Mouse (Mus musculus) cerebellum, adult 9-11 months (tissue): ENCODE measurements around the gene Zfp113.

ENCODE experiments used
- DNase-seq: peaks from one replicate; pipeline ENCODE4 v3.0.0; 2022

Zfp113 gene

DNA sequence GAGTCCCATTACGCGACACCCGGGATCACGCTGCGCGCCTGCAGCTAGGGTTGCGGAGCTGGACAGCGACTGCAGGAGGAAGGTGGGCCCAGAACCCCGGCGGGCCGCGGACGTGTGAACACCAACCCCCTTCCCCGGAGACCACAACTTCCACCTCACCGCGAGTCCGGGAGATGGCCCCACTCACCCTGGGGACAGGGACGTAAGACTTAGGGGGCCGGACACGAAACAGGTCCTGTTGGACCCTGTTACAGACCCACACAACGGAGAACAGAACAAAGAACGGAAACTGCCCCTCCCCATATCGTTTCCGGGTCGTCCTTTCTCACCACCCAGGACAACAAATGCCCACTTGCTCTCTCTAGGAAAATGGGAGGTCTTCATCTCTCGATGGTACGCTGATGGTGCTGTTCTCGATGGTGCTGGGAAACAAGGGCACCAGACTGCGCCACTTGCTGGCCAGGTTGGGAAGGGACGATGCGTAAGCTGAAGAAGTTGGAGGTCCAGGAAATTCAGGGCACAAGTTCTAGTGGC, at the start of gene Zfp113:
Gene Zfp113 (minus strand): TSS at position 302 of the 534 bp plus-strand sequence.
- peak; percentile 94 for DNase-seq

DNA sequence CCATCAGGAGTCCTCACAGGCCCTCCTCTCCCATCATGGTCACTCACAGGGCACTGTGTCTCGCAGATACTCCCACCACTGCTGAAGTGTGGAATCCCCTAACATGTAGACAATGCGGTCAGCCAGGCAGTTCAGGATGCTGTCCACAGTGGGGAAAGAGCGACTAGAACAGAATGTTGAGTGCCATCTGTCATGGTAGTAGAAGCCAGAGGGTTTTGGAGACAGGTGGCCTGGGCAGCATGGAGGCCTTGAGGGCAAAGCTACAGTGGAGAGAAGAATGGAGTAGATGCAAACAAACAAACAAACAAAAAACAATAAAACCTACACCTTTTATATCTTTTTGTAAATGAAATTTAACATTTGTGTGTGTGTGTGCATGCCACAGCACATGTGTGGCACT, 46.5 kb upstream of the Zfp113 start:
- no peak for DNase-seq

DNA sequence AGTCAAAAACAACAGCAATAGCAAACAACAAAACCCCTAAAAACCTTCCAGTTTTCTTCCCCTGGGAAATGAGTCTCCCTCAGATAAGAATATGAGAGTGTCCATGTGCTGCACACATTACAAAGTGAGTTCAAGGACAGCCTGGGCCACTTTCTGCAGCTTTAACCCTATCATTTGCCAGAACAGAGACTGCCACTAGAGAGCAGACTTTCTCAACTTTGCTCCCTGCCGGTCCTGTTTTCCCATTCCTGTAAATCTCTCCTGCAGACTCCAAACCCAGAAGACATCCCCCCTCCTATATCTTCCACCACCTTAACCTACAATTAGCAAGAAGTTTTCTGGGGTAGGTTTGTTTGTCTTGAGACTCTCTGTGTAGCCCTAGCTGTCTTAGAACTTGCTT, 44.0 kb upstream of the Zfp113 start:
- no peak for DNase-seq

DNA sequence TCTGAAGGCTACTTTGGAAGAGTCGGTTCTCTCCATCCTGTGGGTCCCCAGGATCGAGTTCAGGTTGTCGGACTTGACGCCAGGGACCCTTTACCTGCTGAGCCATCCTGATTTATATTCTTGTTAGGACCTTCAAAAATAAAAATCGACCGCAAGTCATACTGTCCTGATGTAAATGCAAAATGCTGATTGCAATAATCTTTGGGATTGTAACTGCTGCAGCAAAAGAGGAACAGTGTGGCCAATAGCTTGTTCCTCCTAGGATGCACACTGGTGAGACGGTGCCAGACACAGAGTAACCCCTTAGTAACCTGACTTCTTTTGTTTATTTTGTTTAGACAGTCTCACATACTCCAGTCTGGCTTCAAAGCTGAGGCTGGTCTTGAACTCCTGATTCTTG, 39.9 kb upstream of the Zfp113 start:
- DNase-seq: no peak

DNA sequence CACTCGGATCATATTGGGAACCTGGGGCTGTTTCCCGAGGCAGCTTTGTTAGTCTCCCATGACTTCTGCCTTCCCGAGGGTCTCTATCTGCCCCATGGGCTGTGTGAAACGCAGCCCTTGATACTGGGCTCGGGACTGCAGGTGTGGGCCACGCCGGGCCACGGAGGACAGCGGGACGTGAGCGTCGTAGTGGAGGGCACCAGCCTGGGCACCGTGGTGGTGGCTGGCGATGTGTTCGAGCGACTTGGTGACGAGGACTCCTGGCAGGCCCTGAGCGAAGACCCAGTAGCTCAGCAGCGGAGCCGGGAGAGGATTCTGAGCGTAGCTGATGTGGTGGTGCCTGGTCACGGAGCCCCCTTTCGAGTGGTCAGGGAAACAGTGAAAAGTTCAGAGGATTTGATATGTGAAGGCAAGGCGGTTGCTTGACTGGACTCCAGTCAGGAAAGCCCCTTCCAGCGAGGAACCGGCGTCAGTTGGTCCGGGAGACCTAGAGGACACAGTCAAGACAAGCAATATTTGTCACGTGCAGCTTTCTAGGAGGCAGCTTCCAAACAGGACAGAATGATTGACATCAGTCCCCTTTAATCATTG, 39.3 kb upstream of the Zfp113 start:
- DNase-seq: peak; percentile 66

DNA sequence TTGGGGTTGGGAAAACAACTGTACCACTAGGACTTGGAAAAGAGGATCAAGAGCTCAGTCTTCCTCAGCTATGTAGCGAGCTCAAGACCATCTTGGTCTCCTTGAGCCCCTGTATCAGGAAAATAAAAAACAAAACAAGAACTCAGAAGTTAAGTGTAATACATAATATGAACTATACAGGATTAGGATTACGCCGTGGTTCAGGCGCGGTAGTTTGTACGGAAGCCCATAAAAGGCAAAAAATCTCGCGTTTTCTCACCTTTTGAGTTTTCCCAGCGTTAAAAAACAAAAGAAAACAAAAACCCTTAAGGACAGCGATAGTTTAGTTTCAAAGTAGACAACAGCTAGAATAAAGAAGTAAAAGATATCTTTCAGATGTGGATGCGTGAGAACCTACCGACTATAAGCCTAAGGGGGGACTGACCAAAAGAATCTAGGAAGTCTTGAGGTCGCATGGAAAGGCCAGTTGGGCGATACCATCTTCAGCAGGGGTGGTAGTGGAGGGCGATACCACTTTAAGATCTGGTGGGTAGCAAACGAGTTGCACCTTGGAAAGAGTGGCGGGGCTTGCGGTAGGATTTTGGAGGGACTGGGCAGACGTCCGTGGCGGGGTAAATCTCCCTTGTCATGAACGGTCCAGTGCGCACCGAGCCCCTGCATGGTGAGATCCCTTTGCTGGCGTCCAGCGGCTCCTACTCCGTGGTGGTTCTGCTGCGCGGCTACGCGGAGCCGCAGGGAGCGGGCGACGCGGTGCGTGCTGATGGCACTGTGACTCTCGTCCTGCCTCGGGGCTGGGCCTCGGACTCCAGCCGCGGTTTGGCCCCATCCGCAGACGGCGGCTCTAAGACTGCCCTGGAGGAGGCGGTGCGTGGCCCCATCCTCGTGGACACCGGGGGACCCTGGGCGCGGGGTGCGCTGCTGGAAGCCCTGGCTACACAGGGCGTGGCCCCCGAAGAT, 38.5 kb upstream of the Zfp113 start, which contains the start of gene Mblac1:
Gene Mblac1 (plus strand): TSS at position 544 of the 957 bp plus-strand sequence.
- peak; percentile 88 for DNase-seq

DNA sequence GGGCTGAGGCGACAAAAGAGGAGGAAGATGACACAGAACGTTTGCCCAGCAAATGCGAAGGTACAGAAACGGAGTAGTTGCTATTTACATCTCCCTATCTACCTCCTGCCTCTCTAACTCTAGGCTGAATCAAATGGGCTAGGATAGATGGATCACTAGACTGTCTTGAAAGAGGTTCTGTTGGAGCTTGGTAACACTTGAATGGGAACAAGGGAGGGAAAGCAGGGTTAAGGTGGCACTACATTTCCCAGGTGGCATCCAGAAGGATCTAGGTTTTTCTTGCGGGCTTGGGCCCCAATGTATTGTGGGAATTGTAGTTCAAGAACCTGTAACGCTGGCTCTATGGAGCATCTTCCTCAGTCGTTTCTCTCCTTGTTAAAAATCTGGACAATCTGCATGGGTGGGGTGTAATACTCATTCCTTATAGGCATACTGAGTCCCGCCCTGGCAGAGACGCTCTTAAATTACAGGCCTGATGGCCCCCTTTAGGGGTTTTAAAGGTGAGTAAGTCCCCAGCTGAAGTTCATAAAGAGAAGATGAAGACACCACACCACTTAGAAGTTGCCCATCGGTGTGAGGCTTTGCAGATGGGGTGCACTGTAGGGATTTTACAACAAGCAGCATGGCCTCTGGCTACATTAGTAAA, 32.2 kb upstream of the Zfp113 start:
- peak; percentile 85 for DNase-seq

DNA sequence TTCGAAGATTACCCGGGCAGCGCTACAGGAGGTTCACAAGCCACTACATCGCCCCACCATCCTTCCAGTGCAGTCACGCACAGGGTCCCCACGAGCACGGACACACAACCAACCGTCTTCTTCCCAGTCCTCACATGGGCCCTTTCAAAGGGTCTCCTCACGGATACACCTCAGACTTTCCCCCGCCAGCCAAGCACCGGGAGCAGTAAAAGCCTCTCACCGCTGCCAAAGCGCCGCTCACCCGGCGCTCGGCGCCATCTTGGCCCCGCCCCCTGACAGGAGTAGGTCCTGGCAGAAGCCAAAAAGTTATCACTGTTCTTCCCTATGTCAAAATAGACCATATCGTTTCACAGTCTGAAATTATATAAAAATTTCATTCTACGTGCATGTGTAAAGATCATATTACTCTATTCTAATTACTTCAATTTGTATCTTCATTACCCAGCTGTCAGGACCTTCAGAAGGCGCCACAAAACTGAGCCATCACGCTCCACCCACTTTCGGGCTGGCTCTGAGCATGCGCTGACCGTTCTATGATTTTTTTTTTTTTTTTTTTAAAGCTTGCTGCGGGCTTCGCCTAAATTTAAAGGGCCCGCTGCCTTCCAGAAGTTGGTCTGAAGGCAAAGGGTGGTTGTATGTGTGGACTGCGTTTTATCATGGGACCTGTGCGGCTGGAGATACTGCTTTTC, 31.6 kb upstream of the Zfp113 start, which contains the start of the genes Taf6 and Cnpy4:
Gene Taf6 (minus strand): TSS at position 502 of the 689 bp plus-strand sequence.
Gene Cnpy4 (plus strand): TSS at position 536 of the 689 bp plus-strand sequence.
- DNase-seq: peak; percentile 88

DNA sequence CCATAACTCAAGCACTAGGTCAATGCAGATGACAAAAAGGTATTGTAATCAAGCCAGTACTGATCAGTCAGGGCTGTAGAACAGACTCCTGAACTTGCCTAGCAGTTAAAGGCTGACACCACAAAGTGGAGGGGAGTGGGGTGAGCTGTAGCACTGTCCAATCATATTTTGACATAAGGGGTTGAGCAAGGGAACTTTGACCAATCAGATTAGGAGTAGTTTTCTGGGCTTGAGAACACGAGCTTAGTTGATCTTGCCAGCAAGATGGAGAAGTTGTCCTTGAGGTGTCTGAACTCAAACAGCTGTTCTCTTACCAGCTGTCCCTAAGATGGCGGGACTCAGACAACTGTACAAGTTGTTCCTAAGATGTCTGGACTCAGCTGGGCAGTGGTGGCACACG, 17.7 kb upstream of the Zfp113 start:
- DNase-seq: no peak

DNA sequence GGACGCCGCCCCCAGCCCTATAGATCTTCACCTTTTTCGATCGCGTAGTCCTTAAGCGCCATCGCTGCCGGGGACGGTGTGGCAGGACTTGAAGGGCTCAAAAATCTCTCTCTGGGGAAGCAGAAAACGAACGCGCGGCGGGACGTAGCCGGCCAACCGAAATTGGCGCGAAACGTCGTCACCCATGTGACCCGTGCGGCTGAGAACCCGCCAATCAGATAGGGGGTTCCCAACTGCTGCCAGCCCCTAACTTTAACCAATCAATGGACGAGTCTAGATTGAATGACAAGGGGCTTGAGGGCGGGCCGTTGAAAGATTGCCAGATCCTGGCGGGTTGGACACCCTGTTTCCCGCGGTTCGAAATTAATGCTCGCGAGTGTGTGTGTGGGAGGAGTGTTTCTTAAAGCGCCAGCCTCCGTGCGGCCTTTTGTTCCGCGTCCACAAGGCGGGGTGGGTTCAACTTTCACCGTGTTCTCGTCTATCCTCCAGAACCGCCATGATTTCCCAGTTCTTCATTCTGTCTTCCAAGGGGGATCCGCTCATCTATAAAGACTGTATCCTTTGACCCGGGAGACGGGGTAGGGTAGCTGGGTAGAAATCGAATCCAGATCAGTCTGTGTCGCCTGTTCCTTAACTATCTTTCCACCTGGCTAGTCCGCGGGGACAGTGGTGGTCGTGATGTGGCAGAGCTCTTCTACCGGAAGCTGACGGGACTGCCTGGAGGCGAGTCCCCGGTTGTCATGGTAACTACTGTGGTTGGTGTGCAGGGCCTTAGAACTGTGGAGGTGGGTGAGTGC, 16.3 kb upstream of the Zfp113 start, which contains the start of the genes Ap4m1 and Mcm7:
Gene Ap4m1 (plus strand): TSS at position 308 of the 797 bp plus-strand sequence.
Gene Mcm7 (minus strand): TSS at position 728 of the 797 bp plus-strand sequence.
- peak; percentile 99 for DNase-seq

DNA sequence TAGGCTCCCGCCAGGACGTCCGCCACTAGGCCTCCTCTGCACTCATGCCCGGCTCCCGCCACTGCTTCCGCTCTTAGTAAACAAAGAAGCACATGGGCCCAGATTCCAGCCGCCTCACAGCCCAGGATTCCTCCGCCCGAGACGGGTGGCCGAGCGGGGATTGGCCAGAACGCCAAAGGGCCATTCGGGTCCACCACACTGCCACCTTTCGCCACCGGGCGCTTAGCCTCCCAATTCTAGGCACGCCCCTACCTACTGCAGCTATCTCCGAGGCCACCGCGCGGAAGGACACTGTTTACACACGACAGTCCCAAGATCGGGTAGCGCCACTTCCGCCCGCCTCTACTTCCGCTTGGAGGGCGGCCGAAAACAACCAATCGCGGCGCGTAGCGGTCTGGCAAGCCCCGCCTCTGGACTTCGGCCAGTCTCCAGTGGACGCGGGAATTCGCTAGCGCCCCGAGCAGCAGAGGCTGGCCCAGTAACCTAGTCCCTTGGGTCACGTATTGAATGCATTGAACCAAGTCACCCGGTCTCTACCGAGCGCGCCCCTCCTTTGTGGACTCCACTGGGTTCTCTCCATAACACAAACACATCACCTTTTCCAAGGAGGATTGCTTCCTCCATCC, 15.5 kb upstream of the Zfp113 start:
- DNase-seq: peak; percentile 97

DNA sequence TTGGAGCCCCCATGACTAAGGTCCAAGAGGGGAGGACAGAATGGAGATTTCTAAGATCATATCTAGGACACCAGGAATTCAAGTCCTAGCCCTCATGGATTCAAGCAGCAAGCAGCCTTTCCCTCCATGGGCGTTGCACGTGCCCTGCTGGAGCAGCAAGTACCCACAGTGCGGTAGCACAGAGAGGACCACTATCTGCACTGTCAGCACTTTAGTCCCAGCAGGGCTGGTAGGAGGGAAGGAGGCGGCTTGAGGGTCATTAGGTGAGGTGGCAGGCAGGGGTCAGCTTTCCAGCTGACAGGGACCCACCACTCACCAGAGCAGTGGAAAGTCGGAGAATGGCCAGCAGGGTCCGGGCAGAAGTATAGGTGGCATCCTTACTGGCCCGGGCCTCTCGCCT, 10.1 kb upstream of the Zfp113 start:
- peak; percentile 33 for DNase-seq

DNA sequence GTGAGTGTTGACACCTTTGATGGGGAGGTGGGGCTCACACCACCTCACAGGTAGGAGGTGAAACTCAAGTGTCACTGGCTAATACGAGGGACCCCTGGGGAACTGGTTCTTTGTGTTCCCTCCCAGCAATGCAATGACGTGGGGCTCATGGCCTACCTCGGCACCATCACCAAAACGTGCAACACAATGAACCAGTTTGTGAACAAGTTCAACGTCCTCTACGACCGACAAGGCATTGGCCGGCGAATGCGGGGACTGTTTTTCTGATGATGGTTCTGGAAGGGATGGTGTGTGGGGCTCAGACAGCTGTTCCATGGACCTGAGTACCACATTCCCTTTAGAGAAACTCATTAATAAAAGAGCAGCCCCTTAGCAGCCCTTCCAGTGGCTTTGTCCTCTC, 8.1 kb upstream of the Zfp113 start:
- DNase-seq: peak; percentile 26

DNA sequence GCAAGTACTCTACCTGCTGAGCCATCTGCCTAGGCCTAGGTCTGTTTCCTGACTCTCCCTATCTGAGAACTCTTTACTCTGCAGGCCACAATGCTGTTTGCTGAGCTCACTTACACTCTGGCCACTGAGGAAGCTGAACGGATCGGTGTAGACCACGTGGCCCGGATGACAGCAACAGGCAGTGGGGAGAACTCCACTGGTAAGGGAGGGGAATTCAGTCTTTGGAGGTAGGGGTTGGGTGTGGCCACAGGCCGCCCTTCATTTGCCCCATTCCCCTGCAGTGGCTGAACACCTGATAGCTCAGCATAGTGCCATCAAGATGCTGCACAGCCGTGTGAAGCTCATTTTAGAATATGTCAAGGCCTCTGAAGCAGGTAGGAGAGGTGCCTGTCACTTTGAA, 7.5 kb upstream of the Zfp113 start:
- DNase-seq: peak; percentile 28

DNA sequence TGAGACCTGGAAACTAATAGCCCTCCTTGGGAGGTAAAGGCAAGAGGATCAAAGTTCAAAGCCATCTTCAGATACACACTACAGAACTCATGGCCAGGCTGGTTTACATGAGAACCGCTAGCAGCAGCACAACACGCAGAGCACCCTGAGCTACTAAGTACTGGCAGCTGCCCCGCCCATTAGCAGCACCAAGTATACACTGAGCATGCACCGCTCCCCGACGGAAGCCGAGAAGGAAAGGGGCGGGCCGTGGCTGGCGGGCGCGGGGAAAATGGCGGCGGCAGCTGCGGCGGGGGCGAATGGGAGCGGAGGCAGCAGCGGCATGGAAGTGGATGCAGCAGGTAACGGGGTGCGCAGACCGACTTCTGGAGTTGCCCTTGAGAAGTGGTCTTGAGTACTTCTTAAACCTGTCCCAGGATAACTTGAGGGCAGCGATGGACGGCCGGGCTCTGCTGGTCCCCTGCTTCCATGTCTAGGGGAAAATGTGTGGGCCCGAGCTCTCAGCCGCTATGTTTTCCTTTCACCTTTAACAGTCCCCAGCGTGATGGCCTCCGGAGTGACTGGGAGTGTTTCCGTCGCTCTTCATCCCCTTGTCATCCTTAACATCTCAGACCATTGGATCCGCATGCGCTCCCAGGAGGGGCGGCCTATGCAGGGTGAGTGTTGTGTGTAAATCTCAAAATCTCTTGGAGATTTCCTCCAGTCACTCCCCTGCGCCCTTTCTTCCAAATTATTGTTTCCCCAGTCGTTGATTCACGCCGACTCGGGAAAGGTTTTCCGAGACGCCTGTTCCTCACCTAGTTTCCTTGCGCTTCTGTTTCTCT, 5.5 kb upstream of the Zfp113 start, which contains the start of gene Cops6:
Gene Cops6 (plus strand): TSS at position 230 of the 824 bp plus-strand sequence.
- DNase-seq: peak; percentile 94

DNA sequence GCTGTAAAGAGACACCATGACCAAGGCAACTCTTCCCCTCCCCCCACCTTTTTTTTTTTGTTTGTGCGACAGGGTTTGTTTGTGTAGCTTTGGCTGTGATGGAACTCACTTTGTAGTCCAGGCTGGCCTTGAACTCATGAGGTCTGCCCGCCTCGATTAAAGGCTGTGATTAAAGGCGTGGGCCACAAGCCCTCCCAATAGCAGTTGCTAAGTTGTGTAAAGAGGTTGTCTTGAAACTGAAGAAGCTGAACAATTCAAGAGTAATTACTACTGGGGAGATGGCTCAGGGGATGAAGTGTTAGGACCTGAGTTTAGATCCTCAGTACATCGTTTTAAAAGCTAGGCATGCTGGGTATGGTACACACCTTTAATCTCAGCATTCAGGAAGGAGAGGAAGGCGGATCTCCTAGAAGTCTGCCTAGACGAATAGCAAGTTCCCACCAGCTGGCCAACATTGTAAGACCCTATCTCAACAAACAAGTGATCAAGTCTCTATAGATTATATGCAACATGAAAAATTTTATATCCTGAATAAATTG, 4.7 kb upstream of the Zfp113 start:
- DNase-seq: peak; percentile 42

DNA sequence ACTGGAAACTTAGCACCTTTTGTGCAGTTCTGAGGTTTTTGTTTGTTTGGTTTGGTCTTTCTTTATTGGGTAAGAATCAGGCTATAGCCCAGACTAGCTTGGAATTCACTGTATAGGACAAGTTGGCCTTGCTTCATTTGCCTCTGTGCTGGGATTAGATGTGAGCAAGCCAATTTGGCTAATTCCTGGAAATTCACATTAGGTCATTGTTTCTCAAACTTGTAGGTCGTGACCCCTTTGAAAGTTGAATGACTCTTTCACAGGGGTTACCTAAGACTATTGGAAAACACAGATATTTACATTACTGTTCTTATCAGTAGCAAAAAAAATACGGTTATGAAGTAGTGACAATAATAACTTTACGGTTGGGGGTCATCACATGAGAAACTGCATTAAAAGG, 1.2 kb downstream of the Zfp113 start:
- no peak for DNase-seq

DNA sequence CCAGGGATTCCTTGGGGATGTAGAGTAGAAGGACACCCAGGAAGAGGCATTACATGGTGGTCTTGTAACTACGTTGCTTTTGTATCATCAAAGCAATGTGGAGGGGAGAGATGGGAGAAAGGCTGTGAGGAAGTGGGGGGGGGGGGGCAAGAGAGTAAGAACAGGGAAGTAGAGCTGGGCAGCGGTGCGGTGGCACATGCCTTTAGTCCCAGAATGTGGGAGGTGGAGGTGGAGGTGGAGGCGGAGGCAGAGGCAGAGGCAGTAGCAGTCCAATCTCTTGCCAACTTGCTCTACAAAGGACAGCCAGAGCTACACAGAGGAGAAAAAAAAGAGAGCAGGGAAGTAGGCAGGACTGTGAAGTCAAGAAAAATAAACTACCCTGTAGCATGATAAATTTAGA, 17.0 kb downstream of the Zfp113 start:
- DNase-seq: no peak

DNA sequence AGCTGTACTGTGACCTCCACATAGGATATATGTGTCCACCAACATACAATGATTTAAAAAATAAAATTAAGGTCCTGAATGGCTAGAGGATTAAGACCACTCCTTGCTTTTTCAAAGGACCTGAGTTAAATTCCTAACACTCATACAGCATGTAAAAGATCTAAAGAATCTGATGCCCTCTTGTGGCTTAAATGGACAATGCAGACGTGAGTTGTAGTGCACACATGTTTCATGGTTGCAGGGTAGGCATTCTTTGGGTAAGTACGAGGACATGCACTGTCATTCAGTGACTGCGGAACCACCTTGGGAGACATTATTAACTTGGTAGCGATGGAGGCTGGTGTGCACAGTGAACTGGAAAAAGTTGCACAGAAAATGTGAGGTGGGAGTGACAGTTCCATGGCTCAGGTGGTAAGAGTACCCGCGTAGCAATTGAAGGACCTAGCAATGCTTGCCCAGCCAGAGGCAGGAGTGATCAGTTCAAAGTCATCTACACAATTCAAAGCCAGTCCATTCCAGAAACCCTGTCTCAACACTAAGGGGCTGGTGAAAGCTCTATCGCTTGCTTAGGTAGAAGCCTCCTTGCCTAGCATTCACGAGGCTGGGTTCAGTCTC, 17.5 kb downstream of the Zfp113 start:
- no peak for DNase-seq
